Mouse (Mus musculus) embryonic facial prominence, embryonic 13.5 days (tissue): ENCODE measurements at regions not wholly inside any gene's neighbourhood (a gene's known extent, or its start where the extent isn't known, plus 50 kb on each side); places are given as distances from the start of the nearest gene placed in this dataset.
A peak's percentile ranks its signal among the peaks of the same experiment; 100 is the strongest.

Experiments used
- ATAC-seq: fragments of 200-750 bp; cut with Nextera tagmentation; 2 replicates; pipeline ENCODE4 v1.8.0; 2017; ENCODE audit warnings: low read depth; ENCODE audit not compliant: insufficient number of reproducible peaks, insufficient read depth, low FRiP score, low TSS enrichment
- H3K27ac ChIP-seq: fragments of 300-500 bp; sonication (generic); 2 replicates; pipeline ENCODE4 v1.5.1; 2015; ENCODE audit warnings: moderate library complexity, mild to moderate bottlenecking, inconsistent platforms
- H3K27me3 ChIP-seq: fragments of 300-500 bp; sonication (generic); 2 replicates; pipeline ENCODE4 v1.6.1; 2015; ENCODE audit warnings: mild to moderate bottlenecking, inconsistent platforms
- H3K36me3 ChIP-seq: fragments of 300-500 bp; sonication (generic); 2 replicates; pipeline ENCODE4 v1.6.1; 2015; ENCODE audit warnings: mild to moderate bottlenecking, inconsistent platforms
- H3K4me1 ChIP-seq: fragments of 300-500 bp; sonication (generic); 2 replicates; pipeline ENCODE4 v1.6.1; 2015; ENCODE audit warnings: inconsistent platforms
- H3K4me2 ChIP-seq: fragments of 300-500 bp; sonication (generic); 2 replicates; pipeline ENCODE4 v1.6.1; 2015; ENCODE audit warnings: moderate library complexity, mild to moderate bottlenecking, inconsistent platforms
- H3K4me3 ChIP-seq: fragments of 300-500 bp; sonication (generic); 2 replicates; pipeline ENCODE4 v1.5.1; 2015; ENCODE audit warnings: mild to moderate bottlenecking, inconsistent platforms
- H3K9ac ChIP-seq: fragments of 300-500 bp; sonication (generic); 2 replicates; pipeline ENCODE4 v1.6.1; 2015; ENCODE audit warnings: mild to moderate bottlenecking, inconsistent platforms
- H3K9me3 ChIP-seq: fragments of 300-500 bp; sonication (generic); 2 replicates; pipeline ENCODE4 v1.6.1; 2016; ENCODE audit warnings: inconsistent platforms
- WGBS: fragments of 180-500 bp; shearing (Covaris S2); methylation state at CpG from one replicate; pipeline ENCODE4 v1.1.7; 2015; ENCODE audit warnings: mixed read lengths; 5-methylcytosine and 5-hydroxymethylcytosine counted together

GRCm38 (mm10) chr4:69197577-69197976, 243.4 kb upstream of the Brinp1 start:
- Histone ChIP-seq H3K4me1 (no peaks in the 10 kb centered on the region), H3K9ac (no peak overlapping the region), H3K27me3 (no peaks in the 10 kb centered on the region), H3K4me2 (no peak overlapping the region), H3K27ac (no peak overlapping the region), H3K36me3 (no peaks in the 10 kb centered on the region), H3K9me3 (no peaks in the 10 kb centered on the region), H3K4me3 (no peak overlapping the region)
- no peak for ATAC-seq
- 90% methylated on average over 1 of the region's 1 CpGs for WGBS

GRCm38 (mm10) chr4:69196094-69196493, 241.9 kb upstream of the Brinp1 start:
- H3K4me3 ChIP-seq, result peak overlapping the region; percentile 48
- no peak for ATAC-seq
- H3K9ac ChIP-seq, result 0 out of 2 replicates have a peak overlapping the region, but pooled peaks have one; percentile 71
- H3K36me3 ChIP-seq, result no peaks in the 10 kb centered on the region
- H3K27ac ChIP-seq, result no peak overlapping the region
- H3K4me1 ChIP-seq, result no peaks in the 10 kb centered on the region
- no peaks in the 10 kb centered on the region for H3K9me3 ChIP-seq
- H3K27me3 ChIP-seq, result no peaks in the 10 kb centered on the region
- 87% methylated on average over 1 of the region's 1 CpGs for WGBS
- H3K4me2 ChIP-seq, result peak overlapping the region; percentile 75

GRCm38 (mm10) chr4:69195645-69196044, 241.4 kb upstream of the Brinp1 start:
- H3K9me3 ChIP-seq, result no peaks in the 10 kb centered on the region
- no peak for ATAC-seq
- H3K36me3 ChIP-seq, result no peaks in the 10 kb centered on the region
- H3K27ac ChIP-seq, result no peak overlapping the region
- H3K9ac ChIP-seq, result peak overlapping the region; percentile 71
- WGBS, result under 1% methylated on average over 13 of the region's 13 CpGs
- peak overlapping the region; percentile 75 for H3K4me2 ChIP-seq
- H3K4me3 ChIP-seq, result peak overlapping the region; percentile 48
- no peaks in the 10 kb centered on the region for H3K27me3 ChIP-seq
- H3K4me1 ChIP-seq, result no peaks in the 10 kb centered on the region
